Mouse (Mus musculus): ENCODE data around the gene Ltbp1. TPM values are rescaled to one million over a fixed set of nuclear protein-coding genes. Genes with fewer than 3 reads are reported as not detected.

The Ltbp1 gene
- total and polyA plus RNA-seq, 3 experiments = 0.01 to 0.04 TPM; not detected in 1

- Histone ChIP-seq H3K9me3 (replicated peaks; ENCODE audit: insufficient read depth, low read length) (no peaks in the 10 kb centered on the region), H3K27ac (ENCODE audit: control insufficient read depth, low read depth, low read length) (no peak overlapping the region), H3K36me3 (ENCODE audit: control insufficient read depth in 1 of 2, insufficient read depth in 2 of 2, low read length in 2 of 2) (no peaks in the 10 kb centered on the region), H3K79me2 (ENCODE audit: control insufficient read depth, insufficient read depth, low read length, poor library complexity) (no peaks in the 10 kb centered on the region), H3K27me3 (ENCODE audit: control insufficient read depth in 1 of 2, insufficient read depth in 2 of 2, low read length in 2 of 2) (no peaks in the 10 kb centered on the region; a peak in 3 of 4 replicates), H3K4me1 (ENCODE audit: control insufficient read depth in 1 of 2, insufficient read depth in 2 of 2, low read length in 2 of 2) (no peaks in the 10 kb centered on the region), H3K9ac (ENCODE audit: control insufficient read depth, low read depth, low read length, poor library complexity, severe bottlenecking) (no peak overlapping the region), H3K4me3 (ENCODE audit: control insufficient read depth in 1 of 2, insufficient read depth in 1 of 2, low read depth in 2 of 2, low read length in 2 of 2) (no peak overlapping the region)
- TF ChIP-seq TCF12 (IDR thresholded peaks at IDR 0.05; ENCODE audit: low read depth, low read length) = no peak
- no peak for TF ChIP-seq KAT2A (conservative IDR thresholded peaks at IDR 0.05; ENCODE audit: low read depth, low read length)
- TF ChIP-seq MYC (IDR thresholded peaks at IDR 0.05; ENCODE audit: low read depth, low read length) = no peak
- no peak for TF ChIP-seq POLR2AphosphoS5 (IDR thresholded peaks at IDR 0.05; ENCODE audit: borderline replicate concordance, low read depth, low read length)
- no peak for TF ChIP-seq USF1 (IDR thresholded peaks at IDR 0.05; ENCODE audit: low read depth, low read length)
- TF ChIP-seq ZKSCAN1 (IDR thresholded peaks at IDR 0.05; ENCODE audit: low read depth, low read length) = no peak
- no peak for TF ChIP-seq ETS1 (IDR thresholded peaks at IDR 0.05; ENCODE audit: low read depth, low read length)
- TF ChIP-seq NRF1 (IDR thresholded peaks at IDR 0.05; ENCODE audit: insufficient read depth, low read depth, low read length, poor library complexity, severe bottlenecking) = no peak
- TF ChIP-seq GABPA (IDR thresholded peaks at IDR 0.05; ENCODE audit: low read depth, low read length) = no peak
- no peak for TF ChIP-seq USF2 (IDR thresholded peaks at IDR 0.05; ENCODE audit: borderline replicate concordance in 1 of 2, insufficient read depth in 1 of 2, low read depth in 1 of 2, low read length in 2 of 2)
- TF ChIP-seq ZNF384 (IDR thresholded peaks at IDR 0.05; ENCODE audit: low read depth, low read length) = no peak
- DNase-seq (ENCODE audit: low read depth, low spot score) = no peak
Observed at GRCm38 (mm10) chr17:75020619-75021018, 15.3 kb downstream of the Ltbp1 start.

GRCm38 (mm10) chr17:75027358-75028131 is 22.2 kb downstream of the Ltbp1 start:
- Histone ChIP-seq H3K4me3 (ENCODE audit: control insufficient read depth in 1 of 2, insufficient read depth in 1 of 2, low read depth in 2 of 2, low read length in 2 of 2) (no peak overlapping the region), H3K27ac (ENCODE audit: control insufficient read depth, low read depth, low read length) (no peak overlapping the region), H3K79me2 (ENCODE audit: control insufficient read depth, insufficient read depth, low read length, poor library complexity) (no peaks in the 10 kb centered on the region), H3K4me1 (ENCODE audit: control insufficient read depth in 1 of 2, insufficient read depth in 2 of 2, low read length in 2 of 2) (no peaks in the 10 kb centered on the region), H3K27me3 (ENCODE audit: control insufficient read depth in 1 of 2, insufficient read depth in 2 of 2, low read length in 2 of 2) (peaks cover 9 to 12% of the 10 kb centered on the region in 2 experiments), H3K9me3 (replicated peaks; ENCODE audit: insufficient read depth, low read length) (no peaks in the 10 kb centered on the region), H3K9ac (ENCODE audit: control insufficient read depth, low read depth, low read length, poor library complexity, severe bottlenecking) (no peak overlapping the region), H3K36me3 (ENCODE audit: control insufficient read depth in 1 of 2, insufficient read depth in 2 of 2, low read length in 2 of 2) (no peaks in the 10 kb centered on the region)
- DNase-seq (ENCODE audit: low read depth, low spot score) = no peak
- TF ChIP-seq UBTF (IDR thresholded peaks at IDR 0.05; ENCODE audit: borderline replicate concordance, insufficient read depth, low read depth, low read length) (no peak), TAL1 (IDR thresholded peaks at IDR 0.05; ENCODE audit: low read length) (no peak), ZMIZ1 (IDR thresholded peaks at IDR 0.05; ENCODE audit: low read depth, low read length) (no peak), MYC (IDR thresholded peaks at IDR 0.05; ENCODE audit: low read depth, low read length) (no peak), POLR2AphosphoS5 (IDR thresholded peaks at IDR 0.05; ENCODE audit: borderline replicate concordance, low read depth, low read length) (no peak), NELFE (IDR thresholded peaks at IDR 0.05; ENCODE audit: low read depth, low read length) (no peak), ELF1 (IDR thresholded peaks at IDR 0.05; ENCODE audit: low read depth, low read length) (no peak), GABPA (IDR thresholded peaks at IDR 0.05; ENCODE audit: low read depth, low read length) (no peak), NRF1 (IDR thresholded peaks at IDR 0.05; ENCODE audit: insufficient read depth, low read depth, low read length, poor library complexity, severe bottlenecking) (no peak), CTCF (IDR thresholded peaks at IDR 0.05 in 2 of 3, conservative IDR thresholded peaks at IDR 0.05 in 1 of 3; ENCODE audit: control insufficient read depth in 1 of 3, insufficient read depth in 1 of 3, low read depth in 2 of 3, low read length in 3 of 3, poor library complexity in 1 of 3, severe bottlenecking in 1 of 3) (no peak), MAZ (IDR thresholded peaks at IDR 0.05; ENCODE audit: low read depth, low read length) (no peak), MYB (IDR thresholded peaks at IDR 0.05; ENCODE audit: low read depth, low read length) (no peak), ZNF384 (IDR thresholded peaks at IDR 0.05; ENCODE audit: low read depth, low read length) (no peak), MAFK (IDR thresholded peaks at IDR 0.05; ENCODE audit: borderline replicate concordance, low read depth, low read length) (no peak), BHLHE40 (IDR thresholded peaks at IDR 0.05; ENCODE audit: borderline replicate concordance, low read depth, low read length) (no peak), MAX (IDR thresholded peaks at IDR 0.05; ENCODE audit: low read length) (no peak), TBP (IDR thresholded peaks at IDR 0.05; ENCODE audit: low read depth, low read length) (no peak), ZKSCAN1 (IDR thresholded peaks at IDR 0.05; ENCODE audit: low read depth, low read length) (no peak)

Data from MEL (cell line).